Mouse (Mus musculus) liver, embryonic 14.5 days (tissue): Measurements from ENCODE around the gene Armh3. TPM values are rescaled to one million over a fixed set of nuclear protein-coding genes. Genes with fewer than 3 reads are reported as not detected.

Experiments used
- ATAC-seq: fragments of 200-750 bp; cut with Nextera tagmentation; 2 replicates; pipeline ENCODE4 v1.8.0; 2017; ENCODE audit warnings: moderate number of reproducible peaks, mild to moderate bottlenecking, moderate library complexity; ENCODE audit not compliant: insufficient read depth
- DNase-seq, 3 experiments: peaks; one replicate each; pipeline ENCODE4 v3.0.0-alpha.2; 2012 to 2013; ENCODE audit warnings: low read depth in 3 of 3, low spot score in 3 of 3
- H3K27ac ChIP-seq: fragments of 300-500 bp; sonication (generic); 2 replicates; pipeline ENCODE4 v1.5.1; 2014; ENCODE audit warnings: moderate library complexity, mild to moderate bottlenecking, control low read depth, inconsistent platforms
- H3K27me3 ChIP-seq: fragments of 300-500 bp; sonication (generic); 2 replicates; pipeline ENCODE4 v1.6.1; 2014; ENCODE audit warnings: mild to moderate bottlenecking, low read length, moderate library complexity; ENCODE audit not compliant: control insufficient read depth, insufficient read depth
- H3K36me3 ChIP-seq: fragments of 300-500 bp; sonication (generic); replicated peaks from 2 replicates; pipeline ENCODE4 v1.6.1; 2014; ENCODE audit warnings: low read depth; ENCODE audit not compliant: control insufficient read depth, insufficient read depth
- H3K4me1 ChIP-seq, 2 experiments: fragments of 200-500 bp in 1 of 2; fragments of 300-500 bp in 1 of 2; sonication (generic) in 1 of 2; replicated peaks; 2 replicates each; pipeline ENCODE4 v1.6.1; 2012 to 2014; ENCODE audit warnings: antibody characterized with exemption in 1 of 2, inconsistent platforms in 1 of 2, low read length in 1 of 2; ENCODE audit not compliant: control insufficient read depth in 2 of 2, insufficient read depth in 2 of 2
- H3K4me2 ChIP-seq: fragments of 300-500 bp; sonication (generic); 2 replicates; pipeline ENCODE4 v1.6.1; 2014; ENCODE audit warnings: low read depth, mild to moderate bottlenecking, control low read depth, moderate library complexity
- H3K4me3 ChIP-seq, 2 experiments: fragments of 200-500 bp in 1 of 2; fragments of 300-500 bp in 1 of 2; sonication (generic) in 1 of 2; 2 replicates each; pipeline ENCODE4 v1.5.1; 2012 to 2014; ENCODE audit warnings: low read depth in 2 of 2, low read length in 2 of 2, mild to moderate bottlenecking in 2 of 2, control low read depth in 1 of 2, inconsistent platforms in 1 of 2, moderate library complexity in 1 of 2; ENCODE audit not compliant: insufficient read depth in 1 of 2
- H3K9ac ChIP-seq: fragments of 300-500 bp; sonication (generic); replicated peaks from 2 replicates; pipeline ENCODE4 v1.6.1; 2014; ENCODE audit warnings: mild to moderate bottlenecking, control low read depth, moderate library complexity
- H3K9me3 ChIP-seq: fragments of 300-500 bp; sonication (generic); 2 replicates; pipeline ENCODE4 v1.6.1; 2016; ENCODE audit warnings: low read length, mixed read lengths; ENCODE audit not compliant: control insufficient read depth
- CTCF ChIP-seq: IDR thresholded peaks from 2 replicates; pipeline ENCODE4 v1.5.1; 2016; ENCODE audit warnings: antibody characterized with exemption, low read depth, control low read depth
- EP300 ChIP-seq: IDR thresholded peaks from 2 replicates; pipeline ENCODE4 v1.6.1; 2016; ENCODE audit warnings: antibody characterized with exemption, low read depth
- WGBS: fragments of 180-500 bp; shearing (Covaris S2); extraction: QIAGEN DNeasy Blood & Tissue Kit; methylation state at CpG from one replicate; pipeline ENCODE4 v1.1.7; 2014; ENCODE audit not compliant: insufficient replicate concordance; 5-methylcytosine and 5-hydroxymethylcytosine counted together
- polyA plus RNA-seq, 2 experiments: library from polyadenylated mRNA; depleted of rRNA in 1 of 2; stranded (reverse) in 1 of 2; unstranded in 1 of 2; fragments of >200 nt; fragmentation: Nextera tagmentation in 1 of 2; extraction: Ambion mirVana in 1 of 2; gene quantifications; 2 replicates each; pipeline versions ENCODE4 v1.2.1 to v1.2.3; 2012 to 2014

Armh3 gene
- polyA plus RNA-seq, 2 experiments = 2.2 to 2.8 TPM

DNA sequence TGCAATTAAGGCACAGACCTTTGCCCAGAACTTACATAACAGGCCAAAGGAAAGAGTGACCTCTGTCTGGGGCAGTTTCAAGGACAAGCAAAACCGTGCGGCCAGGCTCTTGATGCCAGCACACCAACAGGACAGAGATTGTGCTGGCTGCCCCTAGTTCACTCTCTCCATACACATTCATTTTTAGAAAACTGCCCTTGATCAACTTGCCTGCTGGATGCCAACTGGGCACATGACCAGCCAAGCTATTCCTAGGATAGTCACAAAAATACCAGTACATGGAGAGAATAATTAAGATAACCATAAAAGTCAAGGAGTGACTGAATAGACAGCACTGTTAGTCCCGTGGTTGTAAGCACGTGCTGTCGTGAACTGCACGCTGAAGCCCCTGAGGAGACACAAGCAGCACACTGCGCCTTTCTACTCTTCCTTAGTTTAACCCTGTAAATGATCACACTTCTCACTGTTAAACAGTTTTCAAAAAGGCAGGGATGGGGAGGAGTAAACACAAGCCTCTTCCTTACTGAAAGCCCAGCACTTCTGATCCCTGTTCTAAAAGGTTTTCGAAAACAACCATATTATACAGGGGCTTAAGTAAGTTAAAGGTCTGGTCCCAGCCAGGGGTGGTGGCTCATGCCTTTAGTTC is 95.8 kb downstream of the Armh3 start:
- H3K4me2 ChIP-seq = no peak overlapping the region
- DNase-seq (no peak), ATAC-seq (no peak)
- no peaks in the 10 kb centered on the region for H3K4me1 ChIP-seq
- no peak overlapping the region for H3K9ac ChIP-seq
- no peak overlapping the region for H3K27ac ChIP-seq
- TF ChIP-seq EP300 = no peak
- H3K36me3 ChIP-seq = no peaks in the 10 kb centered on the region
- WGBS = 81% methylated on average over 8 of the region's 8 CpGs
- no peaks in the 10 kb centered on the region for H3K27me3 ChIP-seq
- H3K4me3 ChIP-seq = no peak overlapping the region
- no peaks in the 10 kb centered on the region for H3K9me3 ChIP-seq

- Histone ChIP-seq H3K27me3 (no peaks in the 10 kb centered on the region), H3K36me3 (no peaks in the 10 kb centered on the region), H3K9ac (no peak overlapping the region), H3K4me2 (no peak overlapping the region), H3K4me1 (no peaks in the 10 kb centered on the region), H3K27ac (no peak overlapping the region), H3K4me3 (no peak overlapping the region), H3K9me3 (no peaks in the 10 kb centered on the region)
- TF ChIP-seq CTCF (no peak), EP300 (no peak)
- DNase-seq = no peak
- 68% methylated on average over 5 of the region's 5 CpGs for WGBS
- ATAC-seq = no peak
Observed at GRCm38 (mm10) chr19:45900836-45901235, 97.5 kb downstream of the Armh3 start.

DNA sequence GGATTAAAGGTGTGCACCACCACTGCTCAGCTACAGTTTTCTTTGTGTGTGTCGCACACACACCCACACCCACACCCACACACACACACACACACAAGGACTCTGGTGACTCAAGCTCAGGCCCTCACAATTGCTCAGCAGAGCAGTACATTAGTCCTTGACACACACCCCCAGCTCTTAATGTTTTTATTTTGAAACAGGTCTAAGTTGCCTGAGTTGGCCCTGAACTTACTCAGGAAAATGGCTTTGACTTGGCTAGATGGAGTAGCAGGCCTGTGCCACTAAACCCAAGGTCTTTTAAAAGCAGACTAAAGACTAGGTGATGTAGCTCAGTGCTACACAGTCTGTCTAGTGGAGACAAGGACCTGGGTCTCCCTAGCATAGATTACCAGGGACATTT is 102.6 kb downstream of the Armh3 start:
- no peaks in the 10 kb centered on the region for H3K4me1 ChIP-seq
- no peak overlapping the region for H3K4me2 ChIP-seq
- TF ChIP-seq CTCF = no peak
- TF ChIP-seq EP300 = no peak
- no peaks in the 10 kb centered on the region for H3K27me3 ChIP-seq
- DNase-seq = no peak
- H3K9me3 ChIP-seq = no peaks in the 10 kb centered on the region
- H3K27ac ChIP-seq = no peak overlapping the region
- no peak for ATAC-seq
- WGBS = 86% methylated on average over 1 of the region's 1 CpGs
- H3K36me3 ChIP-seq = no peaks in the 10 kb centered on the region
- no peak overlapping the region for H3K9ac ChIP-seq
- H3K4me3 ChIP-seq = no peak overlapping the region

- H3K4me2 ChIP-seq = no peak overlapping the region
- H3K27me3 ChIP-seq = no peaks in the 10 kb centered on the region
- no peaks in the 10 kb centered on the region for H3K36me3 ChIP-seq
- 48% methylated on average over 3 of the region's 3 CpGs for WGBS
- H3K9ac ChIP-seq = no peak overlapping the region
- DNase-seq (no peak), ATAC-seq (no peak)
- H3K9me3 ChIP-seq = no peaks in the 10 kb centered on the region
- no peak overlapping the region for H3K4me3 ChIP-seq
- H3K4me1 ChIP-seq = no peaks in the 10 kb centered on the region
- TF ChIP-seq EP300 (no peak), CTCF (no peak)
- no peak overlapping the region for H3K27ac ChIP-seq
Observed at GRCm38 (mm10) chr19:45882056-45882455, 116.2 kb downstream of the Armh3 start.

GRCm38 (mm10) chr19:45873320-45873719 is 125.0 kb downstream of the Armh3 start:
- Histone ChIP-seq H3K4me3 (no peak overlapping the region), H3K4me2 (no peak overlapping the region), H3K9me3 (no peaks in the 10 kb centered on the region), H3K36me3 (no peaks in the 10 kb centered on the region), H3K9ac (no peak overlapping the region), H3K27ac (no peak overlapping the region), H3K4me1 (no peaks in the 10 kb centered on the region), H3K27me3 (no peaks in the 10 kb centered on the region)
- ATAC-seq = no peak
- DNase-seq = no peak
- WGBS = 6% methylated on average over 1 of the region's 1 CpGs
- TF ChIP-seq EP300 (no peak), CTCF (no peak)
